Mouse (Mus musculus): ENCODE data around the gene Ifngr2.

Ifngr2 gene

DNA sequence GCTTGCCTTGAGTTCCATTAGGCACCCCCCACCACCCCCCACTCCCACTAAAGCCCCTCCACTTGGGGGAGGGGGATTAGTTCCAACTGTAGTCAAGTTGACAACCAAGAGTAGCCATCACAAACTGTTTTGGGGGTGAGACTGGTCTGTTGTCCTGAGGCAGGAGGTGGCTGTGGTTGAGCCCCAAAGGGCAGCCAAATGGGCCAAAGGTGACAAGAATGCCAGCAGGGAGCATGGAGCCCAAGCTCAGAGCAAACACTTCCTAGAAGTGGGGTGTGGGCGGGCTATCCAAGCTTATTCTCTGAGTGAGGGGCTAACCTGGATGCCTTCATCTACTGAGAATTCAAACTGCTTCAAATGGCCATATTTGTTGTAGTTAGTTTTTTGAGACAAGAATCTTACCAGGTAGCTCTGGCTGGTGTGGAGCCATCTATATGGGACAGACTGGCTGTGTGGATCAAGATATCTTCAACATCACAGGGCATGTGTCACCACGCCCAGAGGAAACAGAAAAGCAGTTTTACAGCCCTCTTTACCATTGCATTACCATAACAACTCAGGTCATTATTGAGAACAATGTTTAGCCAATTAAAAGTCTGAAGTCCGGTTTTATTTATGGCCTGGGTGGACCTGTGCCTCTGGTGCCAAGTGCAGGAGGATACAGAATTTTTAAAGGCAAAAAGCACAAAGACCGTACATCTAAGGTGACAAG is 17.9 kb downstream of the Ifngr2 start:
- DNase-seq (ENCODE audit: low read depth, low spot score): no peak

DNA sequence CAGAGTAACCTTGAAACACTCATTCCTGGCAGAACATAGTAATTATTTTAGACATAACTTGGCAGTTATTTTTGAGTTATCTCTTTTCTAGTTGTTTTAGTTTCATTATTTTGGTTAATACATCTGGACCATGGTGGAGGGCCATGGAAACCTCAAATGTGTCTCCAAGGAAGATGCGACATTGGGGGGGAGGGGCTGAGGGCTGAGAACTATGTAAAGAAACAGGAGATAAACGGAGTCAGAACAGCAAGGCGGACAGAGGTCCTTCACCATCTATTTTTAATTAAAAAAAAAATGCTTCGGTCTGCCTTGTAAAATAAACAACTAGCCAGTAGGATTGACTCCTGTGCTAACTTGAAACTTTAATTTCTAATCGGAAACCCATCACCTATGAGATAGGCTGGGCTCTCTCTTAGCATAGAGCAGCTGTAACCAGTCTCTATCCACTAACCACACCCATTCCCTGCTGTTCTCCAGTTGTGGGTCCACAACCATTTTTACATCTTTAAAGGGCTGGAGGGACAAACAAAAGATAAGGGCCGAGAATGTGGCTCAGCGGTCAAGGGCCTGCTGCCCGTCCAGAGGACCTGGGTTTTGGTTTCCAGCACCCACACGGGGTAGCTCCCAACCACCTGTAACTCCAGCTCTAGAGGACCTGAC is 18.6 kb downstream of the Ifngr2 start:
- DNase-seq (ENCODE audit: low read depth, low spot score): no peak

DNA sequence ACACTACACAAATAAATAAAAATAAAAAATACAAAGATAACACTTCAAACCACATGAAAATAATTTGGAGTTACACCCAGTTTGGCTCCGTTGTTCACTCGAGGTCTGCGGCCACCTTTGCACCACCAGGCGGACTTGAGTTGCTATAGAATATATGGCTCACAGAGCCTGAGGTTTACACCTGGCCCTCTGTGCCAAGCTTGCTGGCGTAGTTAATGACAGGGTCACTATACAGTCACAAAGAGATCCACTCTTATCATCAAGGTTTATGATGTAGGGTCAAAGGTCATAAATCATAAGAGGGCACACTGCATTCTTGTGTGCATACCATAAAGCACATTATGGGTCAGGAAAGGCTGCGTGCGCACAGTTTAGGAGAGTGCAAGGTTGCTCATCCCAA is 19.1 kb downstream of the Ifngr2 start:
- no peak for DNase-seq (ENCODE audit: low read depth, low spot score)

DNA sequence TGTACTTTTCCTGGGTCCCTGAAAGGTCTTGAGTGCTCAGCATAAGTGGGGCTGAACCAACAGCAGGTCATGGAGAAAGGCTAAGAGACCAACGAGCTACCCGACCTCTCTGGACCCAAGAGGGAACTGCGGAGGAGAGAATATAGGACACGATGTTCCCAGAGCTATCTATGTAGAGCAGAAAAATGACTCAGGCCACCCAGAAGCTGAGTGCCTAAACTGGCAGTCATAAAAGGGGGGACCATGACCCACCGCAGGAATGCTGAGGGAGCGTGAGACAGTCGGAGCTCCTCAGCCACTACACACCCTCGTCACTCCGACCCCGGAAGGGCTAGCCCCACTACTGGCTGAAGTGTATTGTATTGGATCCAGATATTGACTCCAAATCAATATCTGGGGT is 22.1 kb downstream of the Ifngr2 start:
- DNase-seq (ENCODE audit: low read depth, low spot score): no peak

DNA sequence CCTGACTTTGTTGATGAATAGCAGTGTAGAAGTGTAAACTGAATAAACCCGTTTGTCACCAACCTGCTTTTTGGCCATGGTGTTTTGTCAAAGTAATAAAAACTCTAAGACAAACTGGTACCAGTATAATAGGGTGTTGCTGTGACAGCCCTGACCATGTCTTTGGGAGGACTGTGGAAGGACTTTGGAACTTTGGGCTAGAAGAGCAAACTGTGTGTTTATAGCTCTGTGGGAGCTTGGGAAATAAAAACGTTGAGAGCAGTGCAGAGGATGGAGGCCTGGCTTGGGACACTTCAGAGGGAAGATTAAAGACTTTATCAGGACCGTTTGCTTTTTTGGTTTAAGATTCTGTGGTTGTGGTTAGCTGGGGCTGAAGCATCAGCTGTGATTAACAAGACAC is 24.2 kb downstream of the Ifngr2 start:
- no peak for DNase-seq (ENCODE audit: low read depth, low spot score)

DNA sequence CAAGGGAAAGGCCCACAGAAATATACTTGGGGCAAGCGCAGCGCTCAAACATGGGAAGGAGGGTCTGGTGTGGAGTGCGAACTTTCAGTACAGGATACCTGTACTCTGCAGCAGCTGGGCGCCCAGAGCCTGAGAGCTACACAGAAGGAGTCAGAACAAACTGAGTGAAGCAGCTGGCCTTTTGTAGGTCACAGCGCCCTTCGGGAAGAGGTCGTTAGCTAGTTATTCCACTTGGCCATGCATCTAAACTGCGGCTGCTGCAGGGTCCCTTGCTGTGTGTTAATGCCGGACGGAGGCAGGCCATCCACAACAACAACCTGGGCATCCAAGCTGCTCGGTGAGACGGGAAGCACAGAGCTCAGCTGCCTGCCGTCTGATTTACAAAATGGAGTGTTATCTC is 28.3 kb downstream of the Ifngr2 start:
- no peak for DNase-seq (ENCODE audit: low read depth, low spot score)

DNA sequence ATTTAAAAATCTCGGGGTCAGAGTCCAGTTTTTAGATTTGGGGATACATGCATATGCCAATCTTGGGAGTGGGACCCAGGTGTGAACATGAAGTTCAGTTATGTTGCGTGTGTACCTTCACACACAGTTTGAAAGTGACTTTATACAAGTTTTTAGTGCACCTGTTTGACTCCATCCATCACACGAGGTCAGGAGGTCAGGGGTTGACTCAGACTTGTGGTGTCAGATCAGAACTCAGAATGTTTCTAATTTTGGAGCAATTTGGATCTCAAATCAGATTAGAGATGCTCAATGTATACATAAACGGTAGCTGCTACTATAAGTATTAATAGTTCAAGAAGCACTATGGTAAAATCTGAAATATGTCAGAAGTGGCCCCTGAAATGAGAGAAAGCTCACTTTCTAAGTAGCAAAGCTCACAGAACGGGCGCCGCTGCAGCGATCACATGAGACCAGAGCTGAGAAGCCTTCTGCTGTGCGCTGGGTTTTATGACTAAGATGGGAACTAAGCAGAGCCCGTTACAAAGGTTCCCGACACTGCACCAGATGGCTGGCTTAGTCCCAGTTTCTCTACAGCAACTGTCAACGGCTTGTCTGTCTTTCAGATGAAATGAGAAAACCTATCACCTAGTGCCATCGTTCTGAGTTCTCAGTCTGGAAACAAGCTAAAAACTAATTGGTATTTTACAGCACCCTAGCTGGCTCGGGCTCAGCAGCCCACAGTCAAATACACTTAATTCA is 32.3 kb downstream of the Ifngr2 start:
- DNase-seq (ENCODE audit: low read depth, low spot score): no peak

DNA sequence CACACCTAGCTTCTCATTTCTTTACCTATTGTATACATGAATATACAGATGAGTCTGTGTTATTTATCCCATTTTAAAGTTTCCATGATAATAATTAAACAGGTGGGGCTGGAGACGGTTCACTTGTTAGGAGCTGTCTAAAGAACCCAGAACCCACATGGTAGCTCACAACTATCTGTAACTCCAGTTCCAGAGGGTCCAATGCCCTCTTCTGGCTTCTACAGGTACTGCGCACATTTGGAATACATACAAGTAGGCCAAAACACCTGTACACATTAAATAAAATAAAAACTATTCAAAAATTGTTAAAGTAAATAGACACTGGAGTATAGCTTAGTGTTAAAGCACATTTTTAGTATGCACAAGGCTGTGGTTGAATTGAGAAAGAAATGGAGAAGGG is 35.4 kb downstream of the Ifngr2 start:
- DNase-seq (ENCODE audit: low read depth, low spot score): no peak

DNA sequence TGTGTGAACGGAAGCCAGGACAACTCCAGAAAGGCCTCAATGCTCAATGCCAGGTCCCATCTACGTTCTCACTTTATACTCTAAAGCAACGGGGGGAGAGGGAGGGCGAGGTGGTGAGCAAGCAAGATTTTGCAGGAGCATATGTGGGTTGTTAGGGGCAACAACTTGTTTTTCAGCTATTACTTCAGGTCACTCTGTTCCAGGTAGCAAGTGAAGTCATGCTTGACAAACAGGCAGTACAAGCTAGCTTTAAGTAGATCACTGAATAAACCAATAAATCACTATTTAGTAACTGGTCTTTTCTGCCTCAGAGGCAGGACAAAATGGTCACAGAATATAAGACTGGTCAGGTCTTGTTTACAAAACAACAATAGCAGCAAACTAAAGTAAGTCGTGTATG is 38.7 kb downstream of the Ifngr2 start:
- DNase-seq (ENCODE audit: low read depth, low spot score): no peak

DNA sequence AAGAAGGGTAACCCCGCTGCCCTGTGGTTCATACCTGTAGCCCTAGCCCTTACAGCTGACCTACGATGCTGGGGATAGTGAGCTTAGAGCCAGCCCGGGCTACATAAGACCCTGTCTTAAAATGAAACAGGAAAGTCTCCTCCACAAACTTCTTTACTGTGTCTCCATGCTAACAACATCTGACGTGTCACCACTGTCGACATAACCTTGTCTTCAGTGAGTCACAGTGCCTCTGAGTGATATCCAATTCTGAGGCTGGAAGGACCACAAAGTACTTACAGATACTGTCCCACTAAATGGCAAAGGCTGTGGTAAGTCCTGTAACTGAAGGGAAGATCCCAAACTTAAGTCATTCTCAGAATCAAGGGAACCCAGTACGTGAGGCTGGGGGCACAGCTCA is 39.4 kb downstream of the Ifngr2 start:
- no peak for DNase-seq (ENCODE audit: low read depth, low spot score)

DNA sequence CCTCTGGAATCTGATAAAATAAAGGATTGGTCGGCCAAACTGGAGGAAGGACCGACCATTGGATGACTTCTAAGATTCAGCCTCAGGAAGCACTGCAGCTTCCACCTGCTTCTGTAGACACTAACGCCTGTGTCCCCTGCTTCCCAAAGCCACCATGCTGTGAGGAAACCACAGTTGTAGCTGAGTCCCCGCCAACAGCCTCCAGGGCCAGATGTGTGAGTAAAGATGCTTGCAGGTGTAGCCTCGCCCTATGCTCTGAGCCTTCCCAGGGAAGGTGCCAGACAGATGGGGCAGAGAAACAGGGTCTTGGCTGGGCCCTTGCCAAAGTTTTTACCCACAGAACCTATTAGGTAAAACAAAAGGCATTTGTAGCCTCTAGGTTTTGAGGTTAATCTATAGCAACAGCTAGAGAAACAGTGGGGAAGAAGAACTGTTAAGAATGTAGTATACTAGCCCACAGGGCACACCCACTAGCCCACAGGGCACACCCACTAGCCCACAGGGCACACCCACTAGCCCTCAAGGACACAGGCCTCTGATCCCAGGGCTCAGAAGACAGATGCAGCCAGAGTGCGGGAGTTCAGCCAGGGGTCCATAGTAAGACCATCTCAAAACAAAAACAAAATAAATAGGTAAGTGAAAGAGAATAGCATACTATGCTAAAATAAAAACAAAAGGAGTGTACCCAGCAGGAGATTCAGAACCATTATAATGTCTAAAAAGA is 41.0 kb downstream of the Ifngr2 start:
- no peak for DNase-seq (ENCODE audit: low read depth, low spot score)

DNA sequence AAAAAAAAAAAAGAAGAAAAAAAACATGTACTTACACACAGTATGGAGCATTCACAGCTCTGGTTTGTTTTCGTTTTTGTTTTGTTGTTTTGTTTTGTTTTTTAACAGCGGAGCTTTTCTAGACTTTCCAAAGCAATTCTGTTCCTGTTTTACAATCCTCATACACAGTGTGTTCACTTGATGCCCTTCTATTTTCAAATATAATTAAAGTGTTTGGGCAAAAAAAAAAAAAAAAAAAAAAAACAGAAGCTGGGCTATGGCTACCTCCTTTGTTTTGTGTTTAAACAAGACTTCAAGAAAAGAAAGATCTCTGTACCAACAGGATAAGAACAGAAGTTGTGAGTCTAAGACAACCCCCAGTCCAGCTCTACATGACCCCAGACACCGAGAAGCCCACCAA is 41.8 kb downstream of the Ifngr2 start:
- no peak for DNase-seq (ENCODE audit: low read depth, low spot score)

DNA sequence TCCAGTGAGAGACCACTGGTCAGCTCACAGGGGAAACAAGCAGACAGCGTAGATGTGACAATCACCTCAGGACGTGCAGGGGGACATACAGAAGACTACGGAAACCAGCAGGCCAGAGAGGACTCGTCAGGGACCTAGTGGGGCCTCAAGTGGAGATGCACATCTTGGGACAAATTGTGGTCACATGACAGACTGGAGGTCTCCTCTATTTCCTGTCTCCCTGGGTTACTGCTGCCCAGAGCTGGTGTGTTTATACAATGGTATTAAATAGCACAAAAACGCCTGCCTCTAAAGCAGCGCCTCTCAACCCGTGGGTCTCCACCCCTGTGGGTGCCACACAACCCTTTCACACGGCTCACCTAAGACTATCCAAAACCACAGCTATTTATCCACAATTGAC is 45.3 kb downstream of the Ifngr2 start:
- DNase-seq (ENCODE audit: low read depth, low spot score): no peak

DNA sequence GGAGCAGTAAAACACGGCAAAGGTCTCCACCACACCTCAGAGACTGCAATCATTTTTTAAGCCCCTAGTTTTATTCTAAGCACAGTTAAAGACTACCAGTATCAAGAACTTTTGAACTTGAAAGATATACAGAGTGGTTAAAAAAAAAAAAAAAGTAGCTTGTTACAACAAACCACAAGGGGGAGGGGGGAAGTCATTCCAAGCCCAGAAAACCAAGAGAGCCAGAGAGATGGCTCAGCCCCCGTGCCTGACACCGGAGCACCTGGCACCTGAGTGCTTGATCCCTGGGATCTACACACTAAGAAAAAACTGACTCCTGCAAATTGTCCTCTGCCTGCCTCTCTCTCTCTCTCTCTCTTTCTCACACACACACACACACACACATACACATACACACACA is 46.4 kb downstream of the Ifngr2 start:
- no peak for DNase-seq (ENCODE audit: low read depth, low spot score)

DNA sequence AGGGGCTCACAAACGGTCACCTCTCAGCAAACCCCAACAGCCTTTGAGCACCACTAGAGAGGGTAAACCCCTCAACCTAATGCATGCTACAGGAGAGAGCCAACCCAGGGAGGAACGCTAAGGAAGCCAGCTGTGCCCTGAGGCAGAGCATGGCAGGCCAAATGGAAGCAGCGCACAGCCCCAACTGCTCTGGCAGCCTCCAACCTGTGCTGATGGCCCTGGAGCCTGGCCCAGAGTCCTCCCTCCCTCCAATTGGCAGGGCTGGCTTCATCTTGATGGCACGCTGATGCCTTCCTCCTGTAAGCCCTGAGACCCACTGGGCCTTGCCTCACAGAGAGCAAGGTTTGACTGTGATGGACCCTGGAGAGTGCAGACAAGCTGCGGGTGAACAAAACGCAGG is 48.2 kb downstream of the Ifngr2 start:
- DNase-seq (ENCODE audit: low read depth, low spot score): peak; percentile 46

DNA sequence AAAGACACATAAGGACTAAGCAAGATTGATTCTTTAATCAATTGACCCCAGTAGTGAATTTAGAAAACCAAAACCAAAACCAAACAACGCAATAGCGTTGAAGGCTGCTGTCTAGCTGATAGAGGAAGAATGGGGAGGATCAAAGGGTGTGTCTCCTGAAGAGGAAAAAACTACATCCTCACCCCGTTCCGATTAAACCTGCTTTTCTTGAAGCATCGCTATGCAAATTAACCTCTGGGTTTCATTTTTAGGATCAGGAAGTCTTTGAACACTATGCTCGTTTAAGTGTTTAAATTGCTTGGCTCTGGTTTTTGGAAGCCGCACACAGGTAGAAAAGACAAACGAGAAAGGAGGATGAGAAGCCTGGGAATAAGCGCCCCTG is 49.5 kb downstream of the Ifngr2 start:
- no peak for DNase-seq (ENCODE audit: low read depth, low spot score)

DNA sequence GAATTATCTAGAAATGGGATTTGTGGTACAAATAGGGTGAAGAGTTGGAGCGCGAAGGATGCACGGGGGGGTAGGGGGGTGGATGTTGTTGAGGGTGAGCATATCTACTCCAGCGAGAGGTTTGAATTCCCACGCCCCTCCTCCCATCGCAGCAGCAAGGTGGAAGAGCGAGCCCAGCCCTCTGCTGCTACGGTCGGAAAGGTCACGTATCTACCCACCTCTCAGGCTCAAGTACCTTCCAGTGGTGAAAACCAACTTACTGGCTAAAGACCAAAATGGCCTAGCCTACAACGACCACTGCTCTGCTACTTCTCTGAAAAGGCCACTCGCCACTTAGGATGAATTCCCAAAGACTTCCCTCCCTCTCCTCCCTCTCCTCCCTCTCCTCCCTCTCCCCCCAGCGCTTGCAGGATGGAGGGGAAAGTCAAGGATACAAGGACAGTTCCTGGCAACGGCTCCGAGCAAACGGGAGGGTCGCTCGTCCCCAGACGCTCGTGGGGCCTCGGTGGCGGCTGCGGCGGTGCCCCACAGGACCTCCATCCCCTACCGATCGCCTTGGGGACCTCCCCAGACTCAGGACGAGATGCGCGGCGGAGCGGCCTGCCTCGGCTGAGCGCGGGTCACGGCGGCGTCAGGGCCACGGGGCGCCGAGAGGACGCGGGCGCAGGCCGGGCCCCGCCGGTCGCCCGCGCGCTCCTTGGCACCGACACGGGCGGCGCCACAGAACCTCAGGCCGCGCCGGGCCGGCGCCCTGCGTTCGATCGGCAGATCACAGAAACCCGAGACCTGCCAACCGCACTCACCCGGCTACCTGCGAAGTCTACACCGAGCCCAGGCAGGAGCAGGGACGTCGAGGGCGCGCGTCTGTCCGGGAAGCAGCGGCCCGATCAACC is 50.2 kb downstream of the Ifngr2 start:
- no peak for DNase-seq (ENCODE audit: low read depth, low spot score)

DNA sequence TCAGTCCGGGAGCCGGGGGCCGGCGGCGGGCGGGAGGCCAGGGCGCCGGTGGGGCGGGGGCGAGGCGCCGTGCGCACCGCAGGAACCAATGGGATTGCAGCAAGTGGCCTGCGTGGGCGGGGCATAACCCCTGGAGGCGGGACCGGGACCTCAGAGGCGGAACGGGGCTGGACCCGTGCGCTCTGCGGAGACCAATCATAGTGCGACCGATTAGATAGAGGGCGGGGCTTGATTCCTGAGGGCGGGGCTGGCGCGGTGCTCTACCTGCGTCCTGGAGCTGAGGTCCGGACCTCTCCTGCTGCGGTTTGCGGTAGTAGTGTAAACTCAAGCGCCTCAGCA is 50.8 kb downstream of the Ifngr2 start, which contains the start of gene Tmem50b:
TSS of gene Tmem50b (minus strand) at position 129 of the 339 bp plus-strand sequence.
- DNase-seq (ENCODE audit: low read depth, low spot score): peak; percentile 96

DNA sequence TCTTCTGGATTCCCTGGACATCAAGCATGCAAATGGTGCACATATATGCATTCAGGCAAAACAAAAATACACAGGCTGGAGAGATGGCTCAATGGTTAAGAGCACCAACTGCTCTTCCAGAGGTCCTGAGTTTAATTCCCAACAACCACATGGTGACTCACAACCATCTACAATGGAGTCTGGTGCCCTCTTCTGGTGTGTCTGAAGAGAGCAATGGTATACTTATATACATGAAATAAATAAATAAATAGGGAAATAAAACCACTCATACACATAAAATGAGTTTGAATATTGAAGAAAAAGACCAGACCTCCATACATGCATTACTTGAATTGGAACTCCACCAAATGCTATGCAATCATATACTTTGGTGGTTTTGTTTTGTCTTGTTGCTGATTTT is 52.4 kb downstream of the Ifngr2 start:
- no peak for DNase-seq (ENCODE audit: low read depth, low spot score)

DNA sequence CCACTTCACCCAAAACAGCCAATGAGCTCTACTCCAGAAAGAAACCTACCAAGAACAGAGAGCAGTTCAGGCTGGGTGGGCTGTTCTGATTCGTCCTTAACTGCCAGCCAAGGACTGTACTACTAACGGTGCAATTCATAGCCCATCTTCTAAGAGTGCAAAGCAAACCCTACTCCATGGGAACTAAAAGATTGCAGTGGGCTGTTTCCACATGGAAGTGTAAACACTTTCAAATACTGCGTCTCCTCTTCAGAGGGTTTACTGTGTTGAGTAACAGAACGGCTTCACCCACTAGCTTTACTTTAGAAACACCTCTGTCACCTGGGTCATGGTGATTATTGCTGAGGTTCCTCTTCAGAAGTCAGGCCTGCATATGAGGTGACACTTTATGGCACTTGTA is 54.2 kb downstream of the Ifngr2 start:
- DNase-seq (ENCODE audit: low read depth, low spot score): no peak

DNA sequence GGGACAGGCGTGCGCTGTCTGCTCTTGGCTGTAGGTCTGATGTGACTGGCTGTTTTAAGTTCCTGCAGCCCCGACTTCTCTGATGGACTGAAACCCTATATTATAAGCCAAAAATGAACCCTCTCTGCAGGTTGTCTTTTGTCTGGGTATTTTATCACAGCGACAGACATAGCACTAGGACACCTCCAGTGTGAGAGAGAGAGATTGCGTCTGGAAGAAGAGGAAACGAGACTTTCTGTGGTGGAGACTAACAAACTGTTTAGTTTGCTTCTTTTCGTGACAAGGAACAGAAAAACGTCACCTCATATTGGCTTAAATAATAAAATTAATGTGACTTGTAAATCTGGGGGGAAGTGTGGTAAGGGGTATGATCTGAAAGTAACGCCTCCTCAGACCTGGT is 54.8 kb downstream of the Ifngr2 start:
- DNase-seq (ENCODE audit: low read depth, low spot score): no peak
